Mouse (Mus musculus): ENCODE results near the gene Pllp. TPM values are rescaled to one million over a fixed set of nuclear protein-coding genes. Genes with fewer than 3 reads are reported as not detected.

Gene Pllp
- total RNA-seq (2014; fragmentation: Nextera tagmentation): not detected in 2 replicates
- total RNA-seq (2017): not detected in 2 replicates

DNA sequence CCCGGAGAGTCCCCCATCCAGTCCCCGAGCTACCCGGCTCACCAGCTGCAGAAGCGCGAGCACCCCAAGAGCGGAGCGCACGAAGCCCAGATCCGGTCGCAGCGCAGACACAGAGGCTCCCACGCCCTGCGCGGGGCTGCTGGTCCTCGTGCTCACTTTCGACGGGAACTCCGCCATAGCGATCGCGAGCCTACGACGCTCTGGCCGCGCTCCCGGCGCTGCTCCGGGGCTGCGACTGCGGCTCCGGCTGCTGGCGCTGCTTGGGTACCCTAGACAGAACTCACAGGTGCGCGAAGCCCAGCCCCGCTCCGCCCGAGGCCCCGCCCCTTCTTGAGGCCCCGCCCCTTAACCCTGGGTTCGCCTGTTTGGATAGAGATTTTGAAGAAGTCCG, at the start of gene Pllp:
Pllp (minus strand) TSS at position 285 of the 391 bp plus-strand sequence.
- peak; percentile 76 for ATAC-seq (replicated peaks; ENCODE audit: poor library complexity, severe bottlenecking)

DNA sequence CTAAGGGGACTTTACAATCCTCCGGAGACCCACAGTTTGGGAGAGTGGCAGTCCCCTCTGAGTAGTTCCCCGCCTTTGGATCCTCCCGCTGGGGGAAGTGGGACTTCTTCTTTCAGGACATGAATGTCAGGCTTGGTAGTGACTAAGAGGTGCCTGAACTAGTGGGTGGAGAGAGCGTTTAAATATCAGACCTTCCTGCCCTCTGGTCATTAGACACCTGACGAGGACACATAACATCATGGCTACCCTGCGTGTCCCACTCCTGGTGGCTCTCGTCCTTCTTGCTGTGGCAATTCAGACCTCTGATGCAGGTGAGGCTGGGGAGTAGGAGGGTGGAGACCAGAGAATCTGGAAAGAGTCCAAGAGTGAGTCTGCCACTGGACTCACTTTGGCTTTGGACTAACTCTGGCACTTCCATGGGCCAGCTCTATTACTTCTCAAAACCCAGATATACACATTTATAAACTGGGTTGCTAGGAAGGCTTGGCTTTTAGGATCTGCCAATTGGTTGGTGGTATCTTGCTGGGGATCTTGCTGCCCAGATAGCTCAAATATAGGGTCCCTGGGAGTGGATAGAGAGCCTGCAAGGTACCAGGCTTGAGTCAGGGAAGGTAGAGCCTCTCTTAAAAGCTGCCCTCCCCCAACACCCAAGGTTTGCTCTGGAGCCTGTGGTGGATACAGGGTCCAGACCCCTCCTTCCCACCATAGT, 49.6 kb upstream of the Pllp start, which contains the start of gene Ccl22:
Ccl22 (plus strand) TSS at position 115 of the 709 bp plus-strand sequence.
- no peak for ATAC-seq (replicated peaks; ENCODE audit: poor library complexity, severe bottlenecking)

GRCm38 (mm10) chr8:94744972-94745371, 48.9 kb upstream of the Pllp start:
- ATAC-seq (replicated peaks; ENCODE audit: poor library complexity, severe bottlenecking): no peak

- no peak for ATAC-seq (replicated peaks; ENCODE audit: poor library complexity, severe bottlenecking)
Measured at GRCm38 (mm10) chr8:94744484-94744883, 48.4 kb upstream of the Pllp start.

DNA sequence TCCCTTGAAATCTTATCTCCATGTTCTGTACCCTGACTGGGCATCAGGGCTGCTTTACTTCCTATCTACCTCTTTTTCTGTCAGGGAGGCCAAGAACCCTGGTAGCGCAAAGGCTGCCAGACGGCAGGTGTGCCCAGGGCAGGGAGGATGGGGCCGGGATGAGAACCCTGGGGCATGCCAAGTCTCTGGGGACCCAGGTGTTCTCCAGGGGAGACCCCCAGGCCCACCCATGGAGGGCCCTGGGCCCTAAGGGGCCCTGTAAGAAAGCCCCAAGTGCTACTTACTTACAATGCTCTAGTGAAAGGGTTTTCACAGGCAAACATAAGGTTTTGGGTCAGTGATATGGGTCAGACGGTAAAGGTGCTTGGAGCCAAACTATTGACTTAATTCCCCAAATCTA, 45.6 kb upstream of the Pllp start:
- ATAC-seq (replicated peaks; ENCODE audit: poor library complexity, severe bottlenecking): no peak

DNA sequence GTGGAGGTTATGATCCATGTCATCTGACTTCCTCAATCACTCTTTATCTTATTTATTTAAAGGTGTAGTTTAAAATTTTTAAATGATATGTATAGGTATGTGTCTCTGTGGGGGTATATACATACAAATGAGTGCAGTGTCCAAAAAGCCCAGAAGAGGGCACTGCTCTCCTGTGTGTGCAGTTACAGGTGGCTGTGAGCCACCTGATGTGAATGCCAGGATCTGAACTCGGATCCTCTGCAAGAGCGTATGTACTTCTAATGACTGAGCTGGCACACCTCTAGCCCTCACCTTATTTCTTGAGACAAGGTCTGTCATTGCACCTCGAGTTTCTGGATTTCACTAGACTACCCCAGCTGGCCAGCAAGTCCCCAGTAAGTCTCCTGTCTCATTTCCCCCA, 44.5 kb upstream of the Pllp start:
- ATAC-seq (replicated peaks; ENCODE audit: poor library complexity, severe bottlenecking): no peak

- no peak for ATAC-seq (replicated peaks; ENCODE audit: poor library complexity, severe bottlenecking)
Measured at GRCm38 (mm10) chr8:94739829-94740228, 43.8 kb upstream of the Pllp start.

- peak; percentile 47; the same call in 1 of the 2 replicates for ATAC-seq (replicated peaks; ENCODE audit: poor library complexity, severe bottlenecking)
Measured at GRCm38 (mm10) chr8:94735426-94736094, 39.5 kb upstream of the Pllp start.

DNA sequence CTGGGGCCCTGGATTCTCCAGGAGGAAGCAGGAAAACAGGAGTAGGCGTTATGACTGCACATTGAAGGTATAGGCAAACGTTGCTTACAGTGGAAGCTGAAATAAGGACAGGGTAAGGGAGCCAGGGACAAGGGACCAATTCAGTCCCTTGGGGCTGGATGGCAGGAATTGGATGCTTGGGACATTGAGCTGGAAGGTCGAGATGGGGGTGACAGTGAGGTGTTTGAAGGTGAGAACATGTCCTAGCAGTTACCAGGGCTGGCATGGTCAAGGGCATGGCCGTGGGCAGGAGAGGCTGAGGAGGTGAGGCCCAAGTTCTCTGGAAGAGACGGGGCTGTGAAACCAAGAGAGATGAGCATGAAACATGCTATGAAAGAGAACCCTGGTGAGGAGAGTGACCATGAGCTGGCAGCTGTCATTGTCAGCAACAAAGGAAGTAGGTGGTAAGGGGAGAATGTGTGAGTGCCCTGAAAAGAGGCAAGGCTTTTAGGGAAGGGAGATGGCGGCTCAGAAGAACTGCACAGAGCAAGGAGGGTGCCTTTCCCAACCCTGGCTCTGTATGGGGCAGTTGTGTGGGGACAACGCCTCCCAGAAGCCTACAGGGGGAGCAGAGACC, 38.8 kb upstream of the Pllp start:
- peak; percentile 50 for ATAC-seq (replicated peaks; ENCODE audit: poor library complexity, severe bottlenecking)

- peak; percentile 59 for ATAC-seq (replicated peaks; ENCODE audit: poor library complexity, severe bottlenecking)
Measured at GRCm38 (mm10) chr8:94733821-94734465, 37.9 kb upstream of the Pllp start.

- ATAC-seq (replicated peaks; ENCODE audit: poor library complexity, severe bottlenecking): no peak
Measured at GRCm38 (mm10) chr8:94729301-94729700, 33.2 kb upstream of the Pllp start.

DNA sequence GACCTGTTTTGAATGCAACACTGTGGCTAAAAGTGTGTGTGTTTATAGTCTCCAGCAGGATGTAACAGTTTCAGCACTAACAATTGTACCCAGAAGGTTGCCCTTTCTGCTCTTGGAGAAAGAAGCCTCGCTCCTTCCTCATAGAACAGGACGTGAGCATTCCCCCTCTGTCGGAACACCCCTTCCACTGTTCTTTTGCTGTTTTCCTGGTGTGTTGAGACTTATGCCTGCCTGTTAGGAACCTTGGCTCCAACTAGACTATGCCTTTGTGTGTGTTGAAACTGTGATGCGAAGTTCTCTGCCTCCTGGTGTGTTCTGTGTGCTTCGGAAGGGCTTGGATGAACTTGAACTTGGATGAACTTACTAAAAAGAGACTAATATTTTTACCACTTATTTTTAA, 29.9 kb upstream of the Pllp start:
- no peak for ATAC-seq (replicated peaks; ENCODE audit: poor library complexity, severe bottlenecking)

DNA sequence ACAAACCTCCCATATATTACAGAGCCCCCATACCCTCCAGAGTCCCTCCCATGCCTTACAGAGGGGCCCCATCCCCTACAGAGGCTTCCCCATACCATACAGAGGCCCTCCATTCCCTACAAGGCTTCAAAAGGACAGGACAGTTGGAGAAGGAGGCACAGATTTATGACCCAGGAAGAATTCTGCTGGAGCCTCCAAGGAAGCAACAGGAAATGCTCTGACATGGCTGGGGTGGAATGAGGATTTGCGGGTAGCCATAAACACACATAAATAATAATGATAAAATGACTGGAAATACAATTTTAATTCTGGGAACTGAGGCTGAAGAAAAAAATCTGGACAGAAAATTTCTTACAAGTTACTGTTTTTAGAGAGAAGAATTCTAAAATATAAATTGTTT, 20.8 kb upstream of the Pllp start:
- no peak for ATAC-seq (replicated peaks; ENCODE audit: poor library complexity, severe bottlenecking)

DNA sequence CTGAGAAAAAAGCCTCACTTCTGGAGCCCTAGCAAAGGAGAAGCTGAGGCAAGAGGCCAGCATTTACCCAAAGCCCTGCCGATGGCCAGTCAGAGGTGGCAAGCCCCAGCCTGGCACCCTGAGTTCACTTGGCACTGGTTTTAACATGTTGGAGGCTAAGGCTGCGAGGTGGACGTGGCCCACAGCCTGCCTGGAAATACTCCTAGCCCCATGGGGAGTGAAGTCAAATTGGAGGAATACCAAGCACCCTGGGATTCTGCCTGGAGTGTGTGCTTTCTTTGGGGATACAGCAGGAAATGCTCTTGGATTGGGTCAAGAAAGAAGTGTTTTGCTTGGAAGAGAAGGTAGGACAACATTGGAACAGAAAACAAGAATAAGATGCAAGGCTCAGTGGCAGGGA, 19.8 kb upstream of the Pllp start:
- ATAC-seq (replicated peaks; ENCODE audit: poor library complexity, severe bottlenecking): no peak

GRCm38 (mm10) chr8:94714556-94714955, 18.5 kb upstream of the Pllp start:
- no peak for ATAC-seq (replicated peaks; ENCODE audit: poor library complexity, severe bottlenecking)

DNA sequence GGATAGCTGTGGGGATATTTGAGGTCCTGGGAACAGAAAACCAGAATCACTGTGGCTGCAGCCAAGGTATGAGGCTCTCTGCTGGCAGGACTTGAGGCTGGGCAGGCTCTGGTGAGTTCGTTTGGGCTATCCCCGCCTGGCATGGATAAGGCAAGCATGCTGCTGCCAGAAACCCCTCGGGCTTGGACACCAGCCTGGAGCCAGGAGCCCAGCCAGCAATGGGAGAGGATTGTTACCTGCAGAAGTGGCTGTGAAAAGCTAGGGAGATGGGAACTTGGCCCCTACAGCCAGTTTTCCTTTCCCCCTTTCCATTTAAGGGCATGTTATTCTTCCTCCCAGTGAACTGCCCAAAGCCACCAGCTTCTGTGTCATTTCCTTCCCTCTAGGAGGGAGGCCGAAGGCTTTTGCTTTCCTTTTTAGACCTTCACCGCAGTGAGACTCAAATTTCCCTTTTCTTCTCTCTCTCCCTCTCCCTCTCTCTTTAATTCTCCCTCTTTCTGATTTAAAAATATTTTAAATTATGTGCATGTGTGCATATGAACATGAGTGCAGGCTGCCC, 15.2 kb upstream of the Pllp start:
- peak; percentile 90 for ATAC-seq (replicated peaks; ENCODE audit: poor library complexity, severe bottlenecking)

DNA sequence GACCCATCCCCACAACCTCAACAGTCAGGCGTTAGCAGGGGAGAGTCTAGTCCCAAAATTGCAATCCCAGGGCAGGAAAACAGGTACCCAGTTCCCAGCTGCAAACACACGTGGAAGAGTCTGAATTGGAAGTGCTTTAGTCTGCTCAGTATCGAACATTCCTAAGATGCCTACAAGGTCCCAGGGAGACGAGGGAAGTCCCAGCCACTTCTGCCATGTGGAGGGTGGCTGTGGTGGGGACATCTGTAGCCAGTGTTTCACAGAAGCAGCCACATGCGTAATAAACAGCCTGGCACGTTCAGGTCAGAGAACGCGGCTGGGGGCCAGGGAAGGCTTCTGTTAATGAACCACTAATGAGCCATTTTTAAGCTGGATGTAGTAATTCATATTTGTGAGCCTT, 14.3 kb upstream of the Pllp start:
- ATAC-seq (replicated peaks; ENCODE audit: poor library complexity, severe bottlenecking): no peak

GRCm38 (mm10) chr8:94706732-94707395, 10.8 kb upstream of the Pllp start:
- no peak for ATAC-seq (replicated peaks; ENCODE audit: poor library complexity, severe bottlenecking)

GRCm38 (mm10) chr8:94705581-94706245, 9.6 kb upstream of the Pllp start:
- no peak for ATAC-seq (replicated peaks; ENCODE audit: poor library complexity, severe bottlenecking)

- no peak for ATAC-seq (replicated peaks; ENCODE audit: poor library complexity, severe bottlenecking)
Measured at GRCm38 (mm10) chr8:94704669-94704984, 8.5 kb upstream of the Pllp start.

Measured in granulocyte monocyte progenitor cell, adult 5-6 weeks (primary cell).